Mouse (Mus musculus) small intestine, adult 2 months (tissue): ENCODE measurements at regions not wholly inside any gene's neighbourhood (a gene's known extent, or its start where the extent isn't known, plus 50 kb on each side); places are given as distances from the start of the nearest gene placed in this dataset.

Source experiments
- CTCF ChIP-seq: fragments of 200-500 bp; IDR thresholded peaks from 2 replicates; pipeline ENCODE4 v1.5.1; 2012; ENCODE audit warnings: low read depth, mild to moderate bottlenecking, control low read depth, inconsistent platforms, low read length, moderate library complexity, mixed read lengths; ENCODE audit not compliant: insufficient replicate concordance, insufficient read length; ENCODE audit errors: extremely low read depth
- POLR2A ChIP-seq: fragments of 200-500 bp; IDR thresholded peaks from 2 replicates; pipeline ENCODE4 v1.6.1; 2012; ENCODE audit warnings: low read depth, mild to moderate bottlenecking, control low read depth, inconsistent platforms, low read length, moderate library complexity

DNA sequence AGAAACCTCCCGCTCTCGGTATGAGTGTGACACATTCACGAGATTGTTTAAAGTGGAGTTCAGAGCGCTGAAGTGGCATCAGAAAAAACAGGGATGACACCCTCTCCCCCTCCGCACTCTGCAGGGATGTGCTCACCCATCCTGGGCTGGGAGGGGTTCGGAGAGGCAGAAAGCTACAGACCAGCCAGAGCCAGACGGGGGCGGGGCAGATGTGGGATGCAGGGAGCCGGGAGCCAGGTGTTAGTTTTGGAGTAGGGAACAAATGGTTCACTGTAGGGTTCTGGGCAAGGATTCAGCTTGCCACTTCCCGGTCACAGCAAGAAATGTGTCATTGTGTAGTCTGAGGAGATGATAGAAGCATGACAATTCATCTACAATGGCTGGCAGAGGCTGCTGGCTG lies 442.8 kb downstream of the Matn1 start:
- TF ChIP-seq POLR2A (no peak), CTCF (no peak)
